Mouse (Mus musculus) E14TG2a.4 (cell line): ENCODE measurements around the gene Katnal1.

Source experiments
- CTCF ChIP-seq: conservative IDR thresholded peaks from 2 replicates; pipeline ENCODE4 v1.5.1; 2014; ENCODE audit warnings: low read length
- NANOG ChIP-seq: IDR thresholded peaks from 2 replicates; pipeline ENCODE4 v1.6.1; 2014; ENCODE audit warnings: borderline replicate concordance, low read length, mixed read lengths

DNA sequence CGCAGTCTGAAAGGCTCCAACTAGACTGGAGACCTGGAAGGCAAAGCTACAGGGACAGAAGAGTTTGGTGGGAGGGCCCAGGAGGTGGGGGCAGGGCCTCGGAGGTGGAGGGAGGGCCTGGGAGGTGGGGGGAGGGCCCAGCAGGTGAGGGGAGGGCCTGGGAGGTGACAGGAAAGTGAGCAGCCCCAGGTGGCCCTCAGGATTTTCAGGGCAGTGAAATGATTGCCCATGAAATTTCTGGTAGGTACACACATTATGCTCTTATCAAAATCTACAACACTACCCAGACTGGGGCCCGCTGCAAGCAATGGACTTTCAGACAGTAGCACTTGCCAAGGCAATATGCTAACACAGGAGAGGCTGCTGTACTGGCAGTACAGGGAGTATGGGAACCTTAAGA, 59.5 kb downstream of the Katnal1 start:
- TF ChIP-seq CTCF (no peak), NANOG (no peak)
